Mouse (Mus musculus) forebrain, embryonic 15.5 days (tissue): ENCODE results near the gene Plxnd1. TPM values are rescaled to one million over a fixed set of nuclear protein-coding genes. Genes with fewer than 3 reads are reported as not detected.

Source experiments
- ATAC-seq: fragments of 200-750 bp; cut with Nextera tagmentation; replicated peaks from 2 replicates; pipeline ENCODE4 v1.8.0; 2017; ENCODE audit warnings: mild to moderate bottlenecking, moderate TSS enrichment, moderate library complexity
- H3K27ac ChIP-seq: fragments of 300-500 bp; sonication (generic); replicated peaks from 2 replicates; pipeline ENCODE4 v1.5.1; 2015; ENCODE audit warnings: mild to moderate bottlenecking, inconsistent platforms
- H3K27me3 ChIP-seq: fragments of 300-500 bp; sonication (generic); 2 replicates; pipeline ENCODE4 v1.6.1; 2015; ENCODE audit warnings: inconsistent platforms
- H3K36me3 ChIP-seq: fragments of 300-500 bp; sonication (generic); 2 replicates; pipeline ENCODE4 v1.6.1; 2015; ENCODE audit warnings: mild to moderate bottlenecking, inconsistent platforms
- H3K4me1 ChIP-seq: fragments of 300-500 bp; sonication (generic); 2 replicates; pipeline ENCODE4 v1.6.1; 2015; ENCODE audit warnings: inconsistent platforms
- H3K4me2 ChIP-seq: fragments of 300-500 bp; sonication (generic); replicated peaks from 2 replicates; pipeline ENCODE4 v1.6.1; 2015; ENCODE audit warnings: mild to moderate bottlenecking, inconsistent platforms
- H3K4me3 ChIP-seq: fragments of 300-500 bp; sonication (generic); 2 replicates; pipeline ENCODE4 v1.5.1; 2015; ENCODE audit warnings: mild to moderate bottlenecking, inconsistent platforms
- H3K9ac ChIP-seq: fragments of 300-500 bp; sonication (generic); replicated peaks from 2 replicates; pipeline ENCODE4 v1.6.1; 2015; ENCODE audit warnings: mild to moderate bottlenecking, inconsistent platforms
- H3K9me3 ChIP-seq: fragments of 300-500 bp; sonication (generic); 2 replicates; pipeline ENCODE4 v1.6.1; 2016; ENCODE audit warnings: inconsistent platforms
- WGBS: fragments of 180-500 bp; shearing (Covaris S2); methylation state at CpG from one replicate; pipeline ENCODE4 v1.1.7; 2015; ENCODE audit warnings: mixed read lengths; 5-methylcytosine and 5-hydroxymethylcytosine counted together
- polyA plus RNA-seq: library from polyadenylated mRNA; unstranded; fragments of >200 nt; fragmentation: Nextera tagmentation; extraction: Ambion mirVana; gene quantifications from 2 replicates; pipeline ENCODE4 v1.2.1, GENCODE M21; 2015

Gene Plxnd1
- polyA plus RNA-seq, 1 experiment from 2014 or later: 13.5 TPM

DNA sequence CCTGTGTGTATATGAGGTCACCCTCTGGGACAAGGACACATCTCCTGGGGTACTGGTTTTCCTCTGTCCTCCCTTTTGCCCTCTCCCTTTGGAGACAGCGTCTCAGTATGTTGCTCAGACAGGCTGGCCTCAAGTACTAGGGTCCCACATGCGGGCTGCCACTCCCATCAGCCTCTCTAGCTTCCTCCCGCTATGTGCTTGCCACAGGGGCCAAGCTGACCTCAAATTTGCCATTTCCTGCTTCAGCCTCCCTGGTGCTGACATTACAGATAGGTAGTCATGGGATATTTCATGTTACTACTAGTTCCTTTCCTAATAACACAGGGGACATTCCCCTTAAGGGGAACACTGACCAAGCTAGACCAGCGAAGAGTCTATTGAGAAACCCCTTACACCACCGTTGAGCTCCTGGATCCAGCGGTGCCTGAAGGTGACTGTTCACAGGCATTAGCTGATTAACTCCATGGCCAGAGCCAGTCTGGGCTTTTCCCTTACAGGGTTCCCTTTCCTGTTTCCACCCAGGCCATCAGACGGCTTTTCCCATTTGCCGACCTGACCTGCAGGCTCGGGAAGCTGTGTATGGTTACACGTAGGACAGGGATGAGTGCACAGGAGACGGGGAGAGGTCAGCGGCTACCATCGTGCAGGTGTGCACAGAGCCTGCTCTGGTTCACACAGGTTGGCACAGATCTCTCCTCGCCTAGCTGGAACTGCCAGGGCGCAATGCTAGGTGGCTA lies 21.5 kb downstream of the Plxnd1 start:
- 0 out of 2 replicates have a peak overlapping the region, but pooled peaks have one; percentile 19 for H3K27ac ChIP-seq
- H3K4me2 ChIP-seq: no peak overlapping the region
- no peaks in the 10 kb centered on the region for H3K36me3 ChIP-seq
- no peak overlapping the region for H3K9ac ChIP-seq
- H3K4me3 ChIP-seq: no peak overlapping the region
- H3K9me3 ChIP-seq: no peaks in the 10 kb centered on the region
- WGBS: 90% methylated on average over 15 of the region's 15 CpGs
- no peak for ATAC-seq
- peaks cover 18% of the 10 kb centered on the region for H3K4me1 ChIP-seq
- no peaks in the 10 kb centered on the region for H3K27me3 ChIP-seq

DNA sequence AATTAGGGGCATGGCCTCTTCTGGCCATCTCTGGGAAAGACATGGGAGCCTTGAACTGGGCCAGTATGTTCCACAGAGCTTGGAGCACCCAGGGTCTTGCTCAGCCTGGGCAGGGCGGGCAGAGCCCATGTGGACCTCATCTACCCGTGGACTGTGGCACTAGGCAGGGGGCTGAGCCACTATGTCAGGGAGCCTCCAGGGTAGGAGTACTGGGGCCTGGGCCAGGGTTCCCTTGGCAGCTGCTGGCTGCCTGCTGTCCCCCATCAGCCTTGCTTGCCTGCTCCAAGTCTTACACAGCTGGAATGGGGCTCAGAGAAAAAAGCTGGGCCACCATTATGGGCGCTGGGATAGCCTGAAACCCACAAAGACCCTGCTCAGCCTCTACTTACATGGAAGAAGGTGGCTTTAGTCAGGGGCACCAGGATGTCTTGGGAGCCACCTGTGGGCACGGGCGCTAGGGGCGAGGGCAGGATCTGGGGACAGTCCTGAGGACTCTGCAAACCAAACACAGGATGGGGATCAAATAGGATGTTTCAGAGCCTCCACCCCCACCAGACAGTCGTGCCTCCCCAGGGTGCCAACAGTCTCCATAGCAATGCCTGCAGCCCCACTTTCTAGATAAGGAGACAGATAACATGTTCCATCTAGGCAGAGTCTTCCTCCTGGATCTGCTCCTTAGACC lies 22.6 kb downstream of the Plxnd1 start:
- Histone ChIP-seq H3K4me3 (no peak overlapping the region), H3K27me3 (no peaks in the 10 kb centered on the region), H3K4me1 (peaks cover 18% of the 10 kb centered on the region), H3K4me2 (no peak overlapping the region), H3K36me3 (no peaks in the 10 kb centered on the region), H3K27ac (peak overlapping the region; percentile 19; the same call in 1 of the 2 replicates), H3K9ac (no peak overlapping the region), H3K9me3 (no peaks in the 10 kb centered on the region)
- peak; percentile 35; the same call in 1 of the 2 replicates for ATAC-seq
- WGBS: 77% methylated on average over 7 of the region's 7 CpGs

DNA sequence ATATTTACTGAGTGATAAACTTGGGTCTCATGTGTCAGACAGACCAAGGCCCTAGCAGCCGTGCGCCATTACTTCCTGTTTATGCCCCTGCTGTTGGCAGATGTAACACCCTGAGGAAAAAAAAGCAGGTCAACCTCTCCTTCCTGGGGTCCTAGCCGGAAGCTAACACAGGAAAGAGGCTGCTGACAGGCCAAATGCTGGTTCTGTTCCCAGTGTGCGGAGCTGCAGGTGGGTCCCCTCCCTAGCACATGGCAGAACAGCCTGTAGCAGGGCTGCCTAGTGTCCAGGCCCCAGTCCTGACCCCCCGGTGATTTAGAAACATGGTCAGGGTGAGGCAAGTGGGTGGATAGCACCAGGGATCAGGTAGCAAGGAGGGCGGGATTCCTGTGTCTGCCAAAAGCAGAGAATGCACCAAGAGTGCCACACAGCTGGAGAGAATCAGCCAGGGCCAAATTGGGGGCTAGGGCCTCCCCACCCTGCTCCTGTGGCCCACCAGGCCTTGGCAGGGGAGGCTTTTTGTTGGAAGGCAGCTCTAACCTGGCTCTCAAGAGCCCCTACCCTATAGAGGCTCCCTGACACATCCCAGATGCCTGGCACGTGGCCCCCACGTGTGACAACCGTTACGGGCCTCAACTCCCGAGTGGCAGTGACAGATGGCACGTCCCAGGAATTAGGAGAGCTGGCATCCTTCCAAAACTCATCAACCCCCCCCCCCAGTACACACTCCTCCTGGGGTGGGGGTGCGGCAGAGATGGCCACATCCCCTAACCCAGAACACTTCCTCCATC lies 23.3 kb downstream of the Plxnd1 start:
- 42% methylated on average over 13 of the region's 13 CpGs for WGBS
- H3K9me3 ChIP-seq: no peaks in the 10 kb centered on the region
- peaks cover 18% of the 10 kb centered on the region for H3K4me1 ChIP-seq
- ATAC-seq: peak; percentile 35; the same call in 1 of the 2 replicates
- H3K36me3 ChIP-seq: no peaks in the 10 kb centered on the region
- H3K9ac ChIP-seq: no peak overlapping the region
- H3K27me3 ChIP-seq: no peaks in the 10 kb centered on the region
- H3K4me2 ChIP-seq: no peak overlapping the region
- no peak overlapping the region for H3K4me3 ChIP-seq
- H3K27ac ChIP-seq: peak overlapping the region; percentile 48

DNA sequence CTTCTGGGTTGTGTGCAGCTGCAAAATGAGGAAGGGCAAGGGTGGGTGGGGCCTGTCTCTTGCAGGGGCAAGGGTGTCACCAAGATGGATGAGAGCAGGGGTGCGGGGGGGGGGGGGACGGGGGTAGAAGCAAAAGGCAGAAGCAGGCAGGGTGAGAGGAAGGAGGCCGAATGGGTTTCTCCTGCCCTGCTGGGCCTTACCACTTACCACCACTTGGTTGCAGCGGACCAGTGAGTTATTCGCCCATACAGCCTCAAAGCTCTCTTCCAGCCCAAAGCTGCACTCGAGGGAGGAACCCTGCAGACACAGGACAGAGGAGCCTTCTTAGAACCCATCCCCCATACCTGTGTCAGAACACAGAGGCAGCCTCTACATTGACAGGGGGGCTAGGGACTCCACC lies 24.9 kb downstream of the Plxnd1 start:
- ATAC-seq: no peak

DNA sequence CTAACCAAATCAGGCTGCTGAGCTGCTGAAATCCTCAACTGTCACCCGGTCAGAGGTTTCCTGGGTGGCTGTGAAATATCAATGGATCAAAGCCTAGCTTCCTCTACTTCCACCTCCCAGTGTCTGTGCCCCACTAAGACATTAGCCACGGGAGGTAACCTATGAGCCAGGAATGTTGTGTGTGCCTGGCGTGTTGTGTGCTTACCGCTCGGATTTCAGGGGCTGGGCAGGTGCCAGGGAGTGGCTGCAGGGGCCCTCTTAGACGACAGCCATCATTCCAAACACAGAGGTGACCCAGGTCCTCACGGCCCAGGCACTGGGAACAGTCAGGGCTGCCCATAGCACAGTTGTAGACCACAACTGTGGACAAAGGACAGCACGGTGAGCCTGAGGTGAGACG lies 25.7 kb downstream of the Plxnd1 start:
- H3K27ac ChIP-seq: no peak overlapping the region
- no peak overlapping the region for H3K4me2 ChIP-seq
- peaks cover 18% of the 10 kb centered on the region for H3K4me1 ChIP-seq
- no peaks in the 10 kb centered on the region for H3K9me3 ChIP-seq
- no peaks in the 10 kb centered on the region for H3K27me3 ChIP-seq
- no peak for ATAC-seq
- H3K36me3 ChIP-seq: no peaks in the 10 kb centered on the region
- H3K4me3 ChIP-seq: no peak overlapping the region
- WGBS: 68% methylated on average over 9 of the region's 9 CpGs
- no peak overlapping the region for H3K9ac ChIP-seq

More for the DNA sequence above, 24.9 kb downstream of the Plxnd1 start:
- no peak overlapping the region for H3K27ac ChIP-seq
- H3K27me3 ChIP-seq: no peaks in the 10 kb centered on the region
- peaks cover 18% of the 10 kb centered on the region for H3K4me1 ChIP-seq
- no peak overlapping the region for H3K4me2 ChIP-seq
- H3K36me3 ChIP-seq: no peaks in the 10 kb centered on the region
- H3K9ac ChIP-seq: no peak overlapping the region
- WGBS: 52% methylated on average over 5 of the region's 6 CpGs
- no peak overlapping the region for H3K4me3 ChIP-seq
- no peaks in the 10 kb centered on the region for H3K9me3 ChIP-seq

DNA sequence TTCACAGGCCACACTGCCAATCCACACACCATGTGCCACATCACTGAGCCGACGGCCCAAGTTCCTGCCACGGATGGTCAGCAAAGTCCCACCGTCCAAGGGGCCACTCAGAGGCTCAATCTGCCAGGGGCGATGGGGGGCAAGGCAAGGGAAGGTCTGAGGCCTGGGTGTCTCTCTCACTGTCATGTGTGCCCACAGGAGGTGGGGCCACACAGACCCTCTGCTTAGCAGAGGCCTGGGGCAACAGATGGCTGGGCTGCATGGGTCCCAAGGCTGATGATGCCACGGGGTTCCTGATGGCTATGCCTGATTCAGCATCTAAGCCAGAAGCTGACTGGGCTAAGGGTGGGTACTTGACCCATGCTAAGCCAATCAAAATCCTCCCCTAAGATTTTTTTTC lies 26.1 kb downstream of the Plxnd1 start:
- Histone ChIP-seq H3K9ac (no peak overlapping the region), H3K9me3 (no peaks in the 10 kb centered on the region), H3K4me3 (no peak overlapping the region), H3K4me2 (no peak overlapping the region), H3K27me3 (no peaks in the 10 kb centered on the region), H3K4me1 (peaks cover 15% of the 10 kb centered on the region), H3K27ac (no peak overlapping the region; the same call in 1 of the 2 replicates), H3K36me3 (no peaks in the 10 kb centered on the region)
- no peak for ATAC-seq
- 69% methylated on average over 6 of the region's 6 CpGs for WGBS

DNA sequence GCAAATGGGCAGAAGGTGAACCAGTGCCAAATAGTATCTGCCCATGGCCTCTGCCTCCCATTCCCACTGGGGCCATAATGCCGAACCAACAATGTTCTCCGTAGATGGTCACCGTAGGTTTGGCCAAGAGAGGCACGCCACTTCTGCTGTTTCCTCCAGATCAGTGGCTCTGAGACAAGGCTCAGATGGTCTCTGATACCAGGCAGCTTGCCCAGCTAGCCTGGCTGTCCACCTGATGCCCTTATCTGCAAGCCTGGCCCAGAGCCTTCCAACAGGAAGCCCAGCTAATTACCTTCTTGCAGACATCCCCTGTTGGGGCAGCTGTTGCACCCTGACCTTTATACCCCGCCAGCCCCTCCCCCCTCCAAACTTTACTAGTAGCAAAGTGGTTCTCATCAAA lies 26.7 kb downstream of the Plxnd1 start:
- Histone ChIP-seq H3K4me3 (no peak overlapping the region), H3K9ac (no peak overlapping the region), H3K36me3 (no peaks in the 10 kb centered on the region), H3K27ac (no peak overlapping the region), H3K9me3 (no peaks in the 10 kb centered on the region), H3K27me3 (no peaks in the 10 kb centered on the region), H3K4me1 (peaks cover 15% of the 10 kb centered on the region), H3K4me2 (no peak overlapping the region)
- ATAC-seq: no peak
- WGBS: 70% methylated on average over 5 of the region's 5 CpGs

DNA sequence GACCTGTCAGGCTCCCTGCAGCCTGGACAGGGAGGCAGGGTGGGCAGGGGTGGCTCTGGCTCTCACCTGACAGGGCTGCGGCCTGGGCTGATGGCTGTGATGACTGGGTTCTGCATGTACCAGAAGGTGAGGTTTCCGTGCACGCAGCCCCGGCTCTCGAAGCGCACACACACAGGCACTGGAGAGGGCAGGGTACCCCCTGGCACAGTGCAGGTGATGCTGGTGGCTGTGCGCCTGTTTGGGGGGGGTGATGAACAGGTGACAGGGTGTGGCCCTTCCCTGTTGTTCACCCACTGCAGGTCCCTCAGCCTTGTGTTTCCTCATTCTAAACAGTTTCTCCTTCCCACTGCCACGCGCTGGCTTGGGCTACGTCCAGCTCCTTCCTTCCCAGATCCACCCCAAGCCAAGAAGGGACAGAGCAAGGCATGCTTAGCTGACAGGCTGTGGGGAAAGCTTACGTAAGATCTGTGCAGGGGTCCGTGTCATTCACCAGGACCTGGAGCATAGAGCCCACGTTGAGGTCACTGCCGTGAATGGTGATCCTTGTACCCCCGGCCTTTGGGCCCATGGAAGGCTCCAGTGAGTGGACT lies 27.4 kb downstream of the Plxnd1 start:
- Histone ChIP-seq H3K9ac (no peak overlapping the region), H3K36me3 (no peaks in the 10 kb centered on the region), H3K4me3 (no peak overlapping the region), H3K4me1 (peaks cover 14% of the 10 kb centered on the region), H3K27me3 (no peaks in the 10 kb centered on the region), H3K4me2 (no peak overlapping the region), H3K27ac (no peak overlapping the region), H3K9me3 (no peaks in the 10 kb centered on the region)
- no peak; the same call in 1 of the 2 replicates for ATAC-seq
- WGBS: 90% methylated on average over 15 of the region's 15 CpGs

DNA sequence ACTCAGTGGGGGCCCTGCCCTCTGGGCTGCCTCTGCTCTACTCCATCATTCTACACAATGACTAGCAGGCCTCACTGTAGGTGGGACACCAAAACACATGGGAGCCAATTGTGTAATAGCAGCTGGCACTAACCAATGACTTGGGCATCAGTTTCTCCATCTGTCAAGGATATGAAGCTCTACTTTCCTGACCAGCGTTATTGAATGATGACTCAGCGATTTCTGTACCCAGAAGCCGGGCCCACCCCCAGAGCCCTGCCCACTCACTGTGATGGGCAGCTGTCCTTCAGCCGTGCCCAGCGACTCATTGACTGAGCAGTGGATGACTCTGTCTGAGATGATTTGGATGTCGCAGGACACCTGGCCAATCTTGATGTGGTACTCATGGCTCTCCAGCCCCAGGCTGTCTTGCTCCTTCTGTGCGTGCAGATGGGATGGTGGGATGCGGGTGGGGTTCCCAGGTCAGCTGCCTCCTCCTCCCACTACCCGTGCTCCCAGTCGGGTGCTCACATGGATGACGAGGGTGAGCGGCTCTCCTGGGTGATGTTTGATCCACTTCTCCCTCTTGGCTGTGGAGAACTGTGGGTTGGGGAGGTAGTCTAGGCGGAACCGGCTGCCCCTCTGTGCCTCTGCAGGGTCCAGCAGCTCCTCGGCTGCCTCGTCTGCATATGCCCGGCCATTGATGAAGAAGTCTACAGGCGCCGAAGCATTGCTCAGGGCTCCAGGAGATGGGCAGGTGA lies 28.4 kb downstream of the Plxnd1 start:
- H3K27me3 ChIP-seq: no peaks in the 10 kb centered on the region
- ATAC-seq: no peak

DNA sequence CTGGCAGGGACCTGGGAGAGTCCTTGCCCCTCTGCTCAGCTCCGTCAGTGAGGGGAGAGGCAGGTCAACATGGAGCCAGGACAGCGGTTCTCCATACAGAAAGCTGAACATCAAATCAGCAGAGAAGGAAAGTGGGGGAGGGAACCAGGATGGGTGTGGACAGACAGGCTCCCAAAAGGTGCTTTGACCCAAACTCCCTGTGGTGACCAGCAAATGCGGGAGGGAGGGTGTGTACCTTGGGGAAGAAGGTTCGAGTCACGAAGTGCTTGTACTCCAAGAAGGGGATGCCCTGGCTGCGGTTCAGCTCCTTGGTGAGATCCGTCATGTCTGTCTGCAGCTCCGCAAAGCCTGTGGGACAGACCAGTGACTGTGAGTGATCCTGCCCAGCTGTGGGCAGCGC lies 31.1 kb downstream of the Plxnd1 start:
- Histone ChIP-seq H3K4me2 (no peak overlapping the region), H3K4me3 (no peak overlapping the region), H3K9me3 (no peaks in the 10 kb centered on the region), H3K27me3 (no peaks in the 10 kb centered on the region), H3K9ac (no peak overlapping the region), H3K27ac (no peak overlapping the region), H3K4me1 (peaks cover 4% of the 10 kb centered on the region; the same call in 1 of the 2 replicates), H3K36me3 (no peaks in the 10 kb centered on the region)
- no peak for ATAC-seq
- WGBS: 76% methylated on average over 9 of the region's 9 CpGs

More for the DNA sequence above, 28.4 kb downstream of the Plxnd1 start:
- Histone ChIP-seq H3K4me1 (peaks cover 4% of the 10 kb centered on the region), H3K9me3 (no peaks in the 10 kb centered on the region), H3K4me3 (no peak overlapping the region), H3K36me3 (no peaks in the 10 kb centered on the region), H3K9ac (no peak overlapping the region), H3K27ac (no peak overlapping the region), H3K4me2 (no peak overlapping the region)
- 94% methylated on average over 19 of the region's 19 CpGs for WGBS

DNA sequence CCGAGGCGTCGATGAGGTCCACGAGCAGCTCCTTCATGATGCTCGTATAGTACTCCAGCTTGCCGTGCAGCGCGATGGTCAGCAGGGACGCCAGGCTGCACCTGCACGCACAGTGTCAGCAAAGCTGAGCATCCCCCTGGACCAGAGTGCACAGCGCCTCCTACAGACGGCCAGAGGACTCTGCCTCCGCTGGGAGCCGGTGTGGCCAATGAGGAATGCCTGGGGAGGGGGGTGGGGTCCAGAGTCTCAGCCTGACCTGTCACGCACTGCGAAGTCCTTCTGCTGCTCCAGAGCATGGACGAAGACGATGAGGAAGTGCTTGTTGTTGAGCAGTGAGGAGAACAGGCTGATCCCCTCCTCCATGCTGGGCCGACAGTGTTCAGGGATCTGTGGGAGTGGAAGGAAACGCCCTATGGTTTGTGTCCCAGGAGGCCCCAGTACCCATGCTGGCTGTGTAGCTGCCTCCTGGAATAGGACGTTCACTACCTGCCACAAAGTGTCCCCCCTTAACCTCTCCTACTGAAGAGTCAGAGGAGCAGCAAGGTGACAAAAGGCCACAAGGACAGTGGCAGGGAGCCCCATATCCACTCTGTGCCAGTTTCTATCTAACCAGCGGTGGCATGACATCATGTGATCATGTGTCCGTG lies 32.2 kb downstream of the Plxnd1 start:
- Histone ChIP-seq H3K4me1 (peaks cover 8% of the 10 kb centered on the region), H3K36me3 (no peaks in the 10 kb centered on the region), H3K27me3 (no peaks in the 10 kb centered on the region), H3K27ac (no peak overlapping the region), H3K9me3 (no peaks in the 10 kb centered on the region), H3K9ac (no peak overlapping the region), H3K4me2 (no peak overlapping the region), H3K4me3 (no peak overlapping the region)
- ATAC-seq: no peak
- WGBS: 48% methylated on average over 23 of the region's 23 CpGs
